Mouse (Mus musculus) skeletal muscle tissue, adult 2 months (tissue): ENCODE results near the gene Sppl3.
"Not testable (repeated sequence)": the region's sequence is repeated elsewhere in the genome, so short reads cannot be mapped to it uniquely, and the experiment has no call there.

Source experiments
- DNase-seq: peaks from one replicate; pipeline ENCODE4 v3.0.0-alpha.2; 2012; ENCODE audit warnings: low read depth, low spot score

Sppl3 gene

DNA sequence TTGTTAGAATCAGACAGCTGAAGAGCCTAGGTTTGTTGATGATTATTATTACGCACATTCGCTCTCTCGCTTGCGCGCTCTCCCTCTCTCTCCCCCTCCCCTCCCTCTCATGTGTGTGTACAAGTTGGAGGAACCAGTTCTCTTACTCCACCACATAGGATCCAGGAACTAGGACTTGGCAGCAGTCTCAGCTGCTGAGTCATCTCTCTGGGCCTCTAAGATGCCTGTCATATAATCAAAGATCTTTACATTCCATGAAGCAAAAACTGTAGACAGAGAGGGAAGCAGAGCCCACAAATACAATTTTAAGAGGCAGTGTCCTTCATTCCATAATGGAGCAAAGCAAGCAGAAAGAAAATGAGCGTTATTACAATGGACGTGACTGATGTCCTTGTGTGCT lies 61.2 kb downstream of the Sppl3 start:
- peak; percentile 40 for DNase-seq

DNA sequence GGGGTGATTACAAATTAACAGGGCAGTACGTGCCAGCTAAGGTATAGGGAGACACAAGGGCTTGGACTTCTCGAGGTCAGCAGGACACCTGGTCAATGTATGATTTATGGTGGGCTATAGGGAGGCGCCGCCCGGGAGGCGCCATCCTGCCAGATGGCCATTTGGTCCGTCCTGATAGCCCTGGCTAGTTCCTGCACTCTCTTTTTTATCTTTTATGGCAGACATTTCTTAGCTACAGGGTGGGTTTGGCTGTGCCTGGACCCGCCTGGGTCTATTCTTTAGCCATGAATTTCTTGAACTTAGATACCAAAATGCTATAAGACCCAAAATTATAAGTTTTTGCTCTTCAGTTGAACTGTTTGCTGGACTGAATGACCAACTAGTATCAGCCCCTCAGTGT lies 62.4 kb downstream of the Sppl3 start:
- not testable (repeated sequence) for DNase-seq

DNA sequence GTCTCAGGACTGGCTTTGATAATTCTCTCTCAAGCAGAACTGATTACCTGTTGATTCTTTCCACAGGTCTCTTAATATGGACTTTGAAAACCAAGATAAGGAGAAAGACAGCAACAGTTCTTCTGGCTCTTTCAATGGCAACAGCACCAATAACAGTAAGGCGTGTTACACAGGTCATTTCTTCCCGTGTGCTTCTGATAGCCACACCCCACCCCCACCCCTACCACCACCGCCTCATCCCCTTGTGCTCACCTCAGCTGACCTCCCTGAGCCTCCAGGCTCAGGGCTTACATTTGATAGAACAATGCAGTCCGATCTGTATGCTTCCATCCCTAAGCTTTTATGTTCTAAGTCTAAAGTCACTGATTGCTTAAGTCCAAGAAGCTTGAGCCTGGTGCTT lies 63.8 kb downstream of the Sppl3 start:
- DNase-seq, result no peak

DNA sequence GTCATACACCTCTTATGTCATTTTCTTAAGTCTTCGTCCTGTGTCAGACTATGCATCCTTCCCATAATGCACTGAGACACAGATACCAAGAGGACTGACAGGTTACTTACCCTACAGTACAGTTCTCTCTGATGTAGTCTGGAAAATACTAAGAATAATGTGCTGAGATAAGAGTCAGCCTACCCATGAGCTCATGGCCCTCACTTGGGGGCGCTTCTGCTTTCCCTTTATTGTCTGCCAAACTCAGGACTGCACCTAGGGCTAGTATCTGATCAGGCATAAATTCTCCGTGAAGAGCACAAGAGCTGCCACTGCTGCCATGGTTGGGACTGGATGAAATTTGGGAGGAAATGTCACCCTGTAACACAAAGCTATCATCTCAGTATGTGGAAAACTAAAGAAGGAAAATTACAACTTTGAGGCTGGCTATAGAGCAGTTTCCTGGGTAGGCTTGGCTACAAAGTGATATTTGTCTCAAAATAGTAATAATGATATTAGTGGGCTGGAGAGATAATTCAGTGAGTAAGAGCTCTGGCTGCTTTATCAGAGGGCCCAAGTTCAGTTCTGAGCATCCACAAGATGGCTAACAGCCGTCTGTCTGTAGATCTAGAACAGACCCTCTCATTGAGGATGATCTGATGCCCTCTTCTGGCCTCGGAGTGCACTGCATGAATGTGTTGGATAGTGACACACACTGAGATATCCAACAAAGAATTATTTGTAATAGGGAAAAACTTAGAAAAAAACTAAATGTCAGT lies 65.4 kb downstream of the Sppl3 start:
- no peak for DNase-seq

DNA sequence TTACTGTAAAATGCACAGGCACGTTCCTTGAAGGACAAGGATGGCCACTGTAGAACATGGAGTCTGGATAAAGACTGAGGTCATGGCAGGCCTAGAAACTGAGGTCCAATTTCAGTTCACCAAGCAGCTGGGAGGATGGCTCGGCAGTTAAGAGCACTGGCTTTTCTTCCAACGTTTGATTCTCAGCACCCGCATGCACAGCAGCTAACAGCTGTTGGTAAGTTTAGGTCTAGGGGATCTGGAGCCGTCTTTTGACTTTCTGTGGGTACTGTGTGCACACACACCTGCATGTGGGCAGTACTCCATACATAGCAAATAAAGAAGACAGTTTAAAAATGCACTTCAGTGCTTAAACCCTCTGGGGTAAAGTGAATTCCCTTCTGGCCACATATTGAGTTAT lies 70.7 kb downstream of the Sppl3 start:
- no peak for DNase-seq

DNA sequence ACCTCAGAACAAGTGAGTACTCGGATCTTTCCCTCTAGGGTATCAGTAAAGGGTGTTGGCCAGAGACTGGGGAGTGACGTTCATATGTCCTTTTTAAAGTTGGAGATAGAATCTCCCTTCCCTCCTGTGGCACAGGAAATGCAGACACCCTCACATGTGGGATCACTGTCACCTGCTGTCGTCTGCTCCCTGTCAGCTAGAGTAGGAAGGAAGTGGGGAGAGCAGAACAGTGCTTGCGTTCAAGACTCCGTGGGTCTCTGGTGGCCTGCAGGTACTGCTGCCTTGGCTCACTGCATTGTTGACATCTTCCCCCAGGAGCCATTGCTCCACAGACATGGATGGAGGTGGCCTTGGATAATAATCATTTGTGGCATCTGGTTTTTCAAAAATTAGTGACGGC lies 72.6 kb downstream of the Sppl3 start:
- no peak for DNase-seq

DNA sequence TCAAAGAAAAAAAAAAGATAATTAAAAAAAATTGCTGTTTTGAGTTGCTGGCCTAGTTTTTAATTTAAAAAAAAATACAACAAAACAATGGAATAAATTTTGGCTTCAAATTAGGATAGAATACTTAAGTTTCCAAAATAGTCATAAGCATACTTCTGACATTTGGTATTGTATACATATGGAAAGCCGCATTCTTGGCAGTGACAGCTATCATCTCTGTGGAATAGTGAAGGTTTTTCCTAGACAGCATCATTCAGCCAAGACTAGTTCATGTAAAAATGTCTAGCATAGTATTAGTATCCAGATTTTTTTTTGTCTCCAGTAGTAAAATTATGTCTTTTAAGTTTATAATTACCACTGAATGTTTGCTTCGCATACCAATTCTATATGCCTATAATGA lies 74.7 kb downstream of the Sppl3 start:
- no peak for DNase-seq

DNA sequence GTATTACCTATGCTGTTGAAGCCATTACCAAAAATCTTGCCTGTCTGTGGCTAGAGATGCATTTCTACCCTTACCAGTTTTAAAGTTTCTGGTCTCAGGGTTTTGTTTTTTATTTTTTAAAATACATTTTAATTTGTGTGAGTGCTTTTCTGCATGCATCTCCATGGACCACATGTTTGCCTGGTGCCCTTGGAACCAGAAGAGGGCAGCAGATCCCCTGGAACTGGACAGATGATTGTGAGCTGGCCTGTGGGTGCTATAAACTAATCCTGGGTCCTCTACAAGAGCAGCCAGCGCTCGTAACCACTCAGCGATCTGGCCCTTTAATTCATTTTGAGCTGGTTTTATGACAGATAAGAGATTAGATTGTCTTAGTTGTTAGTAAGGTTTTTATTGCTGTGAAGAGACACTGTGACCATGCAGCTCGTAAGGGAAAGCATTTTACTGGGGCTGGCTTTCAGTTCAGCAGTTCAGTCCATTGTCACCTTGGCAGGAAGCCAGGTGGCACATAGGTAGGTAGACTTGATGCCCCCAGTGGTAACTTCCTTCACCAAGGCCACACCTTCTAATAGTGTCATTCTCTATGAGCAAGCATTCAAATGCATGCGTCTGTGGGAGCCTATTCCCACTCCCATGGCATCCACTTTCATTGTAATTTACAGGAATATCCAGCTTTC lies 78.8 kb downstream of the Sppl3 start:
- no peak for DNase-seq

DNA sequence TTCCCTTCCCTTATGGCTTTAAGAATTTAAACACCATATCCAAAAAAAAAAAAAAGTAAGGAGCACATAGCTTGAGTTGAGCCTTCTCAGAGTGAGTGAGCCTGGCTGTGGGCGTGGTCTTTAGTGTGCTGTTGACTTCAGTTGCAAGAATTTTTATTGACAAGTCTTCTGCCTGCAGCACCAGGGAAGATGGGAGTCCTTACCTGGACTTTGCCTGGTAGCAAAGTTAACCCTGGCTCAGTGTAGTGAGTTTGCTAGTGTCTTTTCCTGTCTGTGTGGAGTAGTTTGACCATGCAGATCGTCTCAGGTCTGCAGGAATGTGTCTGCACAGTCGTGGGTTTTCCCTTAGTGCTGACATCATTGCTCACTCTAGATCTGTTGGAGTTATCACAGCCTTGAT lies 80.1 kb downstream of the Sppl3 start:
- DNase-seq, result no peak

DNA sequence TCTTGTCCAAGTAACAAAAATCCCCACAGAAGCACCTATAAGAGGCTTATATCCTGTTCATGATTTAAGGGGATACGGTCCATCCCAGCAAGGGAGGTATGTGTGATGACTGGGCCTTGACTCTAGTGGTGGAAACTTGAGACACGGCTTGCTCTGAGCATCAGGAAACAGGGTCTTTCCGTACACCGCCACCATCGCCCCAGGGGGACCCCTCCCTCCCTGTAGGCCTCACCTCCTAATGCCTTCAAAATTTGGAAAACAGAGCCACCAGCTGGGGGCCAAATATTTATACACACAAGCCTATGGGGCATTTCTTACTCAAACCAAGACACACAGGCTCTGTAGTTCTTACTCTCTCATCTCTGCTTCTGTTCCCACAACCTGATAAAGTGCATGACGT lies 80.8 kb downstream of the Sppl3 start:
- DNase-seq, result no peak

DNA sequence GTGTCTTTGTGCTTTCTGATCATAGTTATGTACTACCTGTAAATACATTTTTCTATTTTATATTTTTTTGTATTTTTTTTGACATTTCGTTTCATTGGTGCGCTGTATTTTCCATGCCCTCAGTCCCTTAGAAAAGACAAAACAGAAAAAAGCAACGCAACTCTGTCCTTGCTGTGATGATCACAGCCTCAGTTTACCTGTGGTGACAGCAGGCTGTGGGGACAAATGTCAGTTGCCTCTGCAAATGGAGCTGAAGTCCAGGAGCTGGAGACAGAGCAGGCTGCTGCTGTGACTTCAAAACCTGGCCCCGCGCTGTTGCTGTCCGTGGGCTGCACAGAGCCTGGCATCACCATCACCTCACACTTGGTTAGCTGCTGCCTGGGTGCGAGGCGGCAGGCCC lies 87.3 kb downstream of the Sppl3 start, which contains the start of gene Gm10401:
Gene Gm10401, minus strand, starts transcription at position 101 of the 400 bp plus-strand sequence.
- no peak for DNase-seq

DNA sequence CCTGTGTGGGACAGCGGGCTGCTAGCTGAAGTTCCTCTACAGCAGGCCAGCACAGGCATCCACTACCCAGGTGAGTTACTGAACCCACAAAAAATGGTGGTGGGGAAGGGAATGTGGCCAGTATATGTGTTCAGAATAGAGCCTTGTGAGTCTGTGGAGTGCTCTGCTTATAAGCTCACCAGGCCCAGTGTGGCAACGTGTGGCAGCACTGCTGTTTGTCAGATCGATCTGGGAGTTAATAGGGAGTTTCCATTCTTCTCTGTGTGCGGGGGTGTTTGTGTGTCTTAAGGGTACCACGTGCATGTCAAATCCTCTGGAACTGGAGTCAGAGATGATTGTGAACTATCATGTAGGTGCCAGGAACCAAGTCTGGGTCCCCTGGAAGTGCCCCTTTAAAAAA lies 88.6 kb downstream of the Sppl3 start:
- no peak for DNase-seq

DNA sequence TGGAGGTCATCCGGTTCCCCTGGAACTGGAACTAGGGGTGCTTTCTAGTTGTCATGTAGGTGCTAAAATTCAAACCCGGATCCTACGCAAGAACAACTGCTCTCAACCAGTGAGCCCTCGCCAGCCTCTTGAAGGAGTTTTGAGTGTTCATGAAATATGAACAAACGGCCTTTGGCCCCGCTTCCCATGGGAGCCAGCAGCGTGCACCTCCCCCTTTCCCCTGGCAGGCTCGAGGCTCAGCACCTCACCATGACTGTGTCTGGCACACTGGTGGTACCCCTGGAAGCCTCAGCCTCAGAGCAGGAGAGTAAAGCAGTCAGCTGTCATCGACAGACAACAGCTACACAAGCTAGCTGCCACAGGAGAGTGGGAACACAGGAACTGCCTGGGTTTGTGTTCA lies 89.1 kb downstream of the Sppl3 start:
- DNase-seq, result no peak

DNA sequence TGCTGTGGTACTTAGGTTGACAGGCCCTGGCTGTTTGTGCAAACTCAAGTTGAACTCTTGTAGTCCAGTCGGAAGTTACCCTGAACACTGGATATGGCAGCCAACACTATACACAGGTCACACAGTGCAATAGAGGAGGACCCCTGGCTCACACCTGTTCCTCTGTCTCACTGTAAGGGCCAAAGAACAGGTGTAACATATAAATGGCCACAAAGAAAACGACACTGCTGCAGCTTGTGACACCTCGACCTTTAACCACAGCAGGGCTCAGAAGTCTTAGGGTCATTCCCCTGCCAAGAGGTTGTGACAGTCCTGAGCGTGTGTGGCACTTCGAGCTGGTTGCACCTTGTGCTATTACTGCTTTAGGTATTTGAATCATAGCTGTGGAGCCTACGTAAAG lies 89.5 kb downstream of the Sppl3 start:
- peak; percentile 23 for DNase-seq

DNA sequence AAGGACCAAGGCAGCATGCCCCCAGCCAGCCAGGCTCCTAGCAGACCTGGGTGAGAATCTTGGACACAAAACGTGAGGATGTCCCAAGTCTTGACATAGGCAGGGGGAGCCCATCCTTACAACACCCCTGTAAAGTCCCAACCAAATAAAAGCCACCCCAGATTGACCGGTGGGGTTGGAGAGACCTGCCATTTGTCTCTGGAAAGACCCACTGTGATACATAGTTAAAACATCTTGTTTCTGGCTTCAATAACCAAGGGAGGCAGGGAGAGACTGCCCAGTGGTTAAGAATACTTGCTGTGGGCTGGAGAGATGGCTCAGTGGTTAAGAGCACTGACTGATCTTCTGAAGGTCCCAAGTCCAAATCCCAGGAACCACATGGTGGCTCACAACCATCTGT lies 91.3 kb downstream of the Sppl3 start:
- DNase-seq, result no peak

DNA sequence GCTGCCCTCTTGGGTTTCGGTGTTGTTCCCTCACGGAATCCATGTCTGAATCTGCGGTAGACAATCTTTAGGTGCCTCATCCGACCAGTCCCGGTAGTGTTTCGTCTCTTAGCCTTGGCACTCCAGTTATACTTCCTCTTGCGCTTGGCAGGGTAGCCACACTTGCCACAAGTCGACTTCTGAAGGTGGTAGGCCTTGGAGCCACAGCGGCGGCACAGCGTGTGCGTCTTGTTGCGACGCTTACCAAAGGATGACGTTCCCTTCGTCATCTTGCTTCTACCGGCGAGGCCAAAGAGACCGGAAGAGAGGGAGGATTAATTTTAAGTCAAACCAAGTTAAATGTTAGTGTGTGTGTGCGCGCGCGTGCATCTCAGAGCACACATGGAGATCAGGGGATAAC lies 92.3 kb downstream of the Sppl3 start:
- DNase-seq, result not testable (repeated sequence)

DNA sequence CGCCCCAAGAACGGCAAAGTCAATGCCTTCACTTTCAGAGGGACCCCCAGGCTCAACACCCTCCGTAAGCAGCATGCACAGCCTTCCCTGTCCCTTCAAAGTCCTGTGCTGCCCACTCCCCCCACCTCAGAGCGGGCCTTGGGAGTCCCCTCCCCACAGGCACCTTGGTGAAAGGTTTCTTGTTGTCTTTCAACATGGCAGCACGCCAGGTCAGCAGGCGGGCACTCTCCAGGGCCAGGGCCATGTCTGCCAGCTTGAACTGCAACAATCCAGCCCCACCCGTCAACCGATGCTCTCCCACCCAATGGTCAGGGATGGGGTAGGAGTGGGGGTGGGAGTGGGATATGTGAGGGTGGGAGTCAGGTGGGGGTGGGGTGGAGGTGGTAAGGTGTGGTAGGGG lies 100.2 kb downstream of the Sppl3 start:
- no peak for DNase-seq

DNA sequence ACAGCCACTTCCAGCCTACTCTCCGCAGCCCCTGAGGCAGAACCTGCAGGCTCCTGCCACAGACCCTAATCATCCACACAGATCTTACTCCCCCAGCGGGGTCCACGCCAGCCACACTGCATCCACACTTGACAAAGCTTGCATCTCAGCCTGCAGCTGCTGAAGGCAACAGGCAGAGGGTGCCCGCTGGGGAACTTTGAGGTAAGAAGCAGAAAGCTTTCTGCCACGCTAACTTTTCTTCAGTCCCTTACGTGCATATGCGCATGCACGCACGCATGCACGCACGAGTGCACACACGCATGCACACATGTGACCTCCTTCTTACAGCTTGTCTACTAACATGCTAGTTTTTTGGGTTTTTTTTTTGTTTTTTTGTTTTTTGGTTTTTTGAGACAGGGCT lies 102.3 kb downstream of the Sppl3 start:
- no peak for DNase-seq

DNA sequence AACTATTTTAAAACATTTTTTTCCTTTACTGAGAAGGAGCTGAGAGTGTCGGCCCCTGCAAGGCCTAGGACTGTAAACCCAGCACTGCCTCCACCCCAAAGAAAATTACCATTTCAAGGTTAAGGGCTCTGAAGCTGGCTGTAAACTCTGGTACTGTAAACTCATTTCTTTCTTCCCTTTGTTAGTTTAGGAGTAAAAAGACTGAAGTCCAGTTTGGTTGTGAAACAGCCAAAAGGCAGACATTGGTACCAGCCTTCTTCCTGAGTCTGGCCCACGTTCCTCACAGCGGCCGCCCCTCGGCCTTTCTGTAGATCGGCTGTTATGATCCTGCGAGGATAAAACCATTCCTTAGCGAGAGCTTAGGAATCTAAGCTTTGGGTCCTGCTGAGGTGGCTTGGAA lies 103.6 kb downstream of the Sppl3 start:
- DNase-seq, result no peak

DNA sequence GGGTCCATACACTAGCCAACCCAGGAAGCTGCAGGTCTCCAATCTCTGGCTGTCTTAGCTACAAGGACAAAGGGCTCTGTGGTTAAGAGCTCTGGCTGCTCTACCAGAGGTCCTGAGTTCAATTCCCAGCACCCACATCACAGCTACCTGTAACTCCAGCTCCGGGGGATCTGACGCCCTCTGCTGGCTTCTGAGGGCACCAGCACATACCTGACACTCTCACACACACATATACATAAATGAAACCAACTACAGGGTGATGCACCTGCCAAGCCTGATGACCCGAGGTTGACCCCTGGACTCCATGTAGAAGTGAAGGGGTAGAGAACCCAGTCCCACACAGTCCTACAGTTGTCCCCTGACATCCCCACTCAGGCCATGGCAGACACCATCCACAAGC lies 105.5 kb downstream of the Sppl3 start:
- DNase-seq, result no peak

DNA sequence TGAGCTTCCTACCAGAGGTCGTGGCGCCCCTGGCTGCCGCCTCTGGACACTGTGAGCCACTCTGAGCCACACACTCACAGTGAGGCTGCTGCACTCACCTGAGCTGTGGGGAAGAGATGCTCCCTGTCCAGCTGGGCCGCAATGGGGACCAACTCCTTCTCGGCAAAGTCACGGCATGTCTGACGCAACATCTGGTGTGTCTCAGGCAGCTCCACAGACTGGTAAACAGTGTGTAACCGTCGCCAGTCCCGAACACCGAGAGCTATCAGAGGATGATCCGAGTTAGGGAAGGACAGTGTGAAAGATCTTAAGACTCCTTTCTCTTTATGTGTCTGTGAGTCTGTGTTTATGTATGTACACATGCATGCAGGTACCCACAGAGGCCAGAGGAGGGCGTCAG lies 106.5 kb downstream of the Sppl3 start:
- no peak for DNase-seq

DNA sequence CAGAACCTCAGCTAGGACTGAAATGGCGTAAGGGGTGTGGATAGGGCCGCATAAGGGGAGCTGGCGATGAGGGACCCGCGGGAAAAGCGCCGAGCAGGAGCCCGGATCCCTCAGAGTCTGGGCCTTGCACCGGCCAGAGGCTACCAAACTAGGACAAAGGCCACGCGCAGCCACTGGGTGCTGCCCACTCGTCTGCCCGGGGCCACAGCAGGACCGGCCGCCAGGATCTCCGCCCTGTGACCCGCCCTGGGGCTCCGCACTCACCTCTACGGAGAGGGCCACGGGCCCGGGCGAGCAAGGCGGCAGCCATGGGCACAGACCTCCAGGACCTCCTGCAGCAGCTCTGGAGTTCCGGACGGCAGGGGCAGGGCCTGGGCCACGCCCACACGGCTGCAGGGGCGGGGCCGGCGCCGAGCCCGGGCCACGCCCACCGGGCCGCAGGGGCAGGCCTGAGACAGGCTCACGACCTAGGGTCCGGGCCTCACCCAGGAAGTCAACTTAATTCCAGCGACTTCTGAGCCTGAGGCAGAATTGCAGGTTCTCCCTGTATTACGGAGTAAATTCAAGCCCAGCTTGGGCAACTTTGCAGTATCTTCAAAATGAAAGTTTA lies 108.1 kb downstream of the Sppl3 start, which contains the start of gene Acads:
Gene Acads, minus strand, starts transcription at position 386 of the 610 bp plus-strand sequence.
- DNase-seq, result peak; percentile 65

DNA sequence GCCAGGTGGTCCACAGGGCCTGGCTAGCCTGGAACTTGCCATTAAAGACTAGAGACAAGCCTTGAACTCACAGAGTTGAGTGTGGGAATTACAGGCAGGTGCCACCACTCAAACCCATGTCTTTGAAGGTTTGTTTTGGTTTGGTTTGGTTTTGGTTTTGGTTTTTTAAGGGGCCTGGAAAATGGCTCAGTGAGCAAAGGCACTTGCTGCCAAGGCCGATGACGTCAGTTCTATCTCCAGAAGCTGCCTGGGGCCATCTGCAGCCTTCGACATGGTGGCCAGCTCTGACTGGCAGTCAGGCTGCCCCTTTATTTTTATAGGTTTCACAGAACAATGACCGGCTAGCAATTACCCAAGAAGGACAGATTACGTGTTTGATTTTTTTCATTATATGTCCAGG lies 110.0 kb downstream of the Sppl3 start:
- no peak for DNase-seq
